Mouse (Mus musculus): ENCODE measurements around the gene Casz1. TPM values are rescaled to one million over a fixed set of nuclear protein-coding genes. Genes with fewer than 3 reads are reported as not detected.

The Casz1 gene
- total RNA-seq, 2 experiments from 2014 or later = 0.61 to 0.62 TPM

DNA sequence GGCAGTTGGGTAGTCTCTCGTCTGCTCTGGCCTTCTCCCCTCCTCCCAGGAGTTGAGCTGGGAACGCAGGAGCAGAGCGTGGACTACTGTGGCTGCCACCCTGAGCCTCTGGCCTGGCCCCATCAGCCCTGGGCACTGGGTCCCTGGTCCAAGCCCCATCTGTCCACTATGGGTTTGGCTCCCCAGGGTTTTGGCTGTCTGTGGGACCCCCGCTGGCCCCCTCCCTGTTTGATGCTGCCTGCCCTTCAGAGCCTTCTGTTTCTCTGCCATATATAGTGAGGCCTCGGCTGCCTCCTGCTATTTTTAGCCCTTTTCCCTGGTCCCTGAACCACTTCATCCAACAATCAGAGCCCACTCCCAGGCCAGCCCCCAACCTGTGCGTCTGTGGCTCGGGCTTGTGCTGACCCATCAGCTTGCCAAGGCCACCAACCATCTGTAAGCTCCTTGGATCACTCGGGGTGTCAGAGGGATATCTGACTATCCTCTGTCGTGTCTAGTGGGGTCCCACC lies 126.5 kb downstream of the Casz1 start:
- DNase-seq (ENCODE audit: low spot score in 2 of 2) = no peak

DNA sequence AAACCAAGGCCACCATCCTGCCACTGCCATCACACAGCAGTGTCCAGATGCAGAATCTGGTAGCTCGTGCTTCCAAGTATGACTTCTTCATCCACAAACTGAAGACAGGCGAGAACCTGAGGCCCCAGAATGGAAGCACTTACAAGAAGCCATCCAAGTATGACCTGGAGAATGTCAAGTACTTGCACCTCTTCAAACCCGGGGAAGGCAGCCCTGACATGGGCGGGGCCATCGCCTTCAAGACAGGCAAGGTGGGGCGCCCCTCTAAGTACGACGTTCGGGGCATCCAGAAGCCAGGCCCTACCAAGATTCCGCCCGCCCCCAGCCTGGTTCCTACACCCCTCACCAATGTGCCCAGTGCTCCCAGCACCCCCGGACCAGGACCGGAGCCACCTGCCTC lies 128.9 kb downstream of the Casz1 start:
- no peak for DNase-seq (ENCODE audit: low spot score in 2 of 2)

DNA sequence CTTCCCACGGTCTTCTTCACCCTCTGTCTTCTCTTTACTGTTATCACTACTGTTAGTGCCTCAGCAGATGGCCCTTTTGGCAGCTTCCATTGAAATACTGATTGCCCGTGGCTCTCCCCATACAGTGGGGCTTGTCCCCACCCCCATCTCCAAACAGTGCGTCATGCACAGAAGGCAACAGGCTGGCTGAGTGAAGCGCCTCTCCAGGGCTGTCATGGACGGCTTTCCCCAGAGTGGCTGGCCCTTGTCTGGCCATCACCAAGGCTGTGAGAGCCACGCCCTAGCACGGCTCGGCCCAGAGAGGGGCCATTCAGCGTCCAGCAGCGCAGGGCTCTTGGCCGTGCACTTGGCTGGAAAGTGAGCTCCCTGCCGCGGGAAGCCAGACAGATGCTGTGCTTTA lies 131.0 kb downstream of the Casz1 start:
- peak; percentile 70 to 77 for DNase-seq (ENCODE audit: low spot score in 2 of 2)

DNA sequence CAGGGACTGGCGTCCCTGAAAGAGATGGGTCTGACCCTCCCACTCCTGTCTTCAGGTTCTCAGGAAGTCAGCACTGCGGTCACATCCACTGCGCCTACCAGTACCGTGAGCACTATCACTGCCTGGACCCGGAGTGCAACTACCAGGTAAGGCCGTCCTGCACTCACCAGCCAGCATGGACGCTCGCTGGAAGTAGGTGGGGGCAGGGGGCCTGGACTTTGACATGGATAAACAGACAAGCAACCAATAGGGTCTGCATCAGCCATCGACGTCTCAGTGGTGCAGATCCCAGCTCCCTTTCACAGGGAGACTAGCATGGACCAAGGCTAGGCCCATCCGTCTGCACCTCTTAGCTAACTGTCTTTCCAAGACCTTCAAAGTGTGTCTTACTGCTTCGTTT lies 131.9 kb downstream of the Casz1 start:
- no peak for DNase-seq (ENCODE audit: low spot score in 2 of 2)

DNA sequence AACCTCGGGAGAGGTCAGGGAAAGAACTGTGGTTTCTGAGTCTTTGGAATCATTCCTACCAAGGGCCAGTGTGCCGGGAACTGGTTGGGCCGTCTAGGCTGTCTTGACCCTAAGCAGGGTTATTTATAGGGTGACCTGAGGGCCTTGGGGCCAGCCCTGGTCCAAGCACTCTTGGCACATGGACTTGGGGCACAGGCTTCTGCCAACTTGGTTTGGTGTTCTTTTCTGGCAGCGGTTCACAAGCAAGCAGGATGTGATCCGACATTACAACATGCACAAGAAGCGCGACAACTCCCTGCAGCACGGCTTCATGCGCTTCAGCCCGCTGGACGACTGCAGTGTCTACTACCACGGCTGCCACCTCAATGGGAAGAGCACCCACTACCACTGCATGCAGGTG lies 132.5 kb downstream of the Casz1 start:
- no peak for DNase-seq (ENCODE audit: low spot score in 2 of 2)

DNA sequence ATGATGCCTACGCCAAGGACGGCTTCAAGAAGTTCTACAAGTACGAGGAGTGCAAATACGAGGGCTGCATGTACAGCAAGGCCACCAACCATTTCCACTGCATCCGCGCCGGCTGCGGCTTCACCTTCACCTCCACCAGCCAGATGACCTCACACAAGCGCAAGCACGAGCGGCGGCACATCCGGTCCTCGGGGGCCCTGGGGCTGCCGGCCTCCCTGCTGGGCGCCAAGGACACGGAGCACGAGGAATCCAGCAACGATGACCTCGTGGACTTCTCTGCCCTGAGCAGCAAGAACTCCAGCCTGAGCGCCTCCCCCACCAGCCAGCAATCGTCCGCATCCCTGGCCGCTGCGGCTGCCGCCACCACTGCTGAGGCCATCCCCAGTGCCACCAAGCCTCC lies 134.3 kb downstream of the Casz1 start:
- DNase-seq (ENCODE audit: low spot score in 2 of 2) = no peak

DNA sequence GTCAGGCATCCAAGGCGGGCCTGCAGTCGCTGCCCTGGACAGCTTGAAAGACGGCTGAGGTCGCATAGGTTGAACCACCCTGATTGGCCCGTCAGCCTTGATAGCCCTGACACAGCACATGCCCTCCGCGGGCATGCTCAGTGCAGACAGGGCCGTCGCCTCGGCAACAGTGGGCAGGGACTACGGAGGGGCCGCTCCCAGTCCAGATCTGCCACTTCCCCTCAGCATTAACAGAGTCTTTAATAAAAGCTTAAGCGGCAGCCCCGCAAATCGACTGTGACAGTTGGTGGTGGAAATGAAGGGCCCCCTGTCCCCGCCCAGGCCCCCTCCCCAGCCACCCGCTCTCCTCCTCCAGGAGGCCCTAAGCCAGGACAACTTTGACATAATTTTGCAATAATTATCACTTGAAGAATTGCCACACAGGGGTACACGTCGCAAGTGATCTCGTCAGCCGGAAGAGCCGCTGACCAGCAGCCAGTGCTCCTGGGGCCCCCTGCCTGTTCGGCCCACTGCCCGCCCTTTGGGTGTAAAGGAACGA lies 136.5 kb downstream of the Casz1 start:
- peak in 1 of 2 experiments; percentile 20 for DNase-seq (ENCODE audit: low spot score in 2 of 2)

DNA sequence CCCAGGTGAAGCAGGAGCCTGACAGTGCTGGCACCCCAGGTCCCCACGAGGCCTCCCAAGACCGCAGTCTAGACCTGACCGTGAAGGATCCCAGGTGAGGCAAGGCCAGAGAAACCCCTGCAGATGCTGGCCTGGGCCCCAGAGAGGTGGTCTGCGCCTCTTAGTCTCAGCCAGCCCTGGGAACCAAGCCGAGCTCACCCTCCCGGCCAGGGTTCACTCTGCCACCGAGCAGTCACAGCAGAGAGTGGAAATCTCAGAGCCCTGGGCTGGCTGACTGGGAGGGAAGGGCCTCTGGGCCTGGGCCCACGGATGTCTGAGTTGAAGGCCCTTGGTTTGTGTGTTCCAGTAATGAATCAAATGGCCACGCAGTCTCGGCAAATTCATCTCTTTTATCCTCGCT lies 137.1 kb downstream of the Casz1 start:
- DNase-seq (ENCODE audit: low spot score in 2 of 2) = no peak

DNA sequence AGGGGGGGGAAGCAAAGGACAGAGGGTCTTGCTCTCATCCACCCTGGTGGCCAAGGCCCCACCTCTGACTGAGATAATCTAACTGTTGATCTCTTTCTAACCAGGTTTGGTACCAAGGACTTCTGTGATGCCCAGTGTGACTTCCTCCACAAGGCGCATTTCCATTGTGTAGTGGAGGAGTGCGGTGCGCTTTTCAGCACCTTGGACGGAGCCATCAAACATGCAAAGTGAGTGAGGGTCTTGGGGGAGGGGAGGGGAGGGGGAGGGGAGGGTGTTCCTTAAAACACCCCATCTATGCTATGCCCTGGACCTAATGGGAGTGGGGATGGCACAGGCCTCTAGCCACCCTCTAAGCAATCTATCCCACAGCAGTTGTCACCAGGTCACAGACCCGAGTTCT lies 138.9 kb downstream of the Casz1 start:
- no peak for DNase-seq (ENCODE audit: low spot score in 2 of 2)

DNA sequence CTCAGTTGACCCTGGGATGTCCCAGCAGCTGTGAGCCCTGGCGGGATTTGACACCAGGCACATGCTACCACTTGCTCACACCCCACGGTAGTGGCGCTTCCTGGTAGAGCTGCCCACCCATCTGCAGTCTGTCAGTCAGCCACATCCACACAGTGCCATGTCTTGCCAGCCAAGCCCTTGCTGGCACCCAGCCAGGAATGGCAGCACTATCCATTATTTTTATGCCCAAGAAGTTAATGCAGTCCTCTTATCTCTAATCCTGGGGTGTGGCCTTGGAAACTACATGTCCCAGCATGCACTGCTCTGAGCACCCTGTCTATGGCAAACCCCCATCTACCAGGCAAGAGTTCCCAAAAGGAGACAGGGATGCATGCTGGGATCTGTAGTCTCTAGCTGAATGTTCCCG lies 141.2 kb downstream of the Casz1 start:
- DNase-seq (ENCODE audit: low spot score in 2 of 2) = peak; percentile 18 to 65

DNA sequence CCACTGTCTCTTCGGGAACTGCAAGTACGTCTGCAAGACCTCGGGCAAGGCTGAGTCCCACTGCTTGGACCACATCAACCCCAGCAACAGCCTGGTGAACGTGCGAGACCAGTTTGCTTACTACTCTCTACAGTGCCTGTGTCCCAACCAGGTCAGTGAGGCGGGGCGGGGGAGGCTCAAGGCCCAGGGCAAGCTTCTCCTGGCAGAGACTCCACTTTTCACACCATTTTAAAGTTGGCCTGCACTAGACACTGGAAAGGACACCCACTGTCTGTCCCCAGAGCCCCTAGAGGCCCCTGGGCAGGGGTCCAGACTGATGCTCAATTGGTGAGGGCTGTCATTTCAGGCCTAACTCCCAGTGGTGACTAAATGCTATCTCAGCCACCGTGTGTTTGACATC lies 141.8 kb downstream of the Casz1 start:
- DNase-seq (ENCODE audit: low spot score in 2 of 2) = no peak

DNA sequence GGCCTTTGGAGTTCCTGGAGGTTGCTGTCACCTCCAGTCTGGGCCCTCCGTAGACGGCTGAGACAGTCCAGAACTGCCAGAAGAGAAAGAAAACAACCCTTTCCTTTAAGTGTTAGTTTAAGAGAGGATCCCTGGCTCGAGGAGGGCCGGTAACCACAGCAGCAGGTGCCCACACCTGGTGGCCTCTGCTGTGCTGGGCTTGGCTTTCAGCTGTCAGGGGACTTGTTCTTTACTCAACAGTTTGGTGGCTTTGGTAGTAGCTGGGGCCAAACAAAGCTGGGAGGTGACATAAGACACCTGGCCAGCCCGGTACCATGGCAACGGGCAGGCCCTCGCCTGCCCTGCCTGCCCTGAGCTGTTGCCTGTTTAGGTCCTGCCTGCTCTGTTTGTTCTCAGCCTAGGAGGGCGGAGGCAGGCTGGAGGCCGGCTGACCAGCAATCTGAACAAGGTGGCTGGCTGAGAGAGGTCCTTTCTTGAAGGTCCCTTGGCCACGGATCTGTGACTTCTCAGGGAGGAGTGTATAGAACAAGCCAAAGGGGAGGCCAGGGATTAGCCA lies 143.7 kb downstream of the Casz1 start:
- DNase-seq (ENCODE audit: low spot score in 2 of 2) = no peak

DNA sequence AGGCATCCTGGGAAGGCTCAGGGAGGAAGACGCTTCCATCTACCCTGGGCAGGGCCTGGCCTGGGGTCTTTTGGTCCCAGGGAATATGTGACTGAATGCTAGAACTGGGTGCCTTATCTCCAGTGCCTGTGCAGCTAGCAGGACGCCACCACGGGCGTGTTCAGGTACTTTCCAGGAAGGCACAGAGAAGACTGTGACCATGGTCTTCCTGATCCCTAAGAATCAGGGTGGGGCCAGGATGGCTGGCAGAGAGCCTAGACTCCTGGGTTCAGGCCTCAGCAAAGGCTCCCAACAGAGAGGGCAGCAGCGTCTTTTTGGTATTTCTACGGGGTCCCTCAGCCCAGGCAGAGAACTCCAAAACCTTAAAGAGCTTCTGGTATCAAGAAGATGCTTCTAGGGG lies 146.3 kb downstream of the Casz1 start:
- no peak for DNase-seq (ENCODE audit: low spot score in 2 of 2)

DNA sequence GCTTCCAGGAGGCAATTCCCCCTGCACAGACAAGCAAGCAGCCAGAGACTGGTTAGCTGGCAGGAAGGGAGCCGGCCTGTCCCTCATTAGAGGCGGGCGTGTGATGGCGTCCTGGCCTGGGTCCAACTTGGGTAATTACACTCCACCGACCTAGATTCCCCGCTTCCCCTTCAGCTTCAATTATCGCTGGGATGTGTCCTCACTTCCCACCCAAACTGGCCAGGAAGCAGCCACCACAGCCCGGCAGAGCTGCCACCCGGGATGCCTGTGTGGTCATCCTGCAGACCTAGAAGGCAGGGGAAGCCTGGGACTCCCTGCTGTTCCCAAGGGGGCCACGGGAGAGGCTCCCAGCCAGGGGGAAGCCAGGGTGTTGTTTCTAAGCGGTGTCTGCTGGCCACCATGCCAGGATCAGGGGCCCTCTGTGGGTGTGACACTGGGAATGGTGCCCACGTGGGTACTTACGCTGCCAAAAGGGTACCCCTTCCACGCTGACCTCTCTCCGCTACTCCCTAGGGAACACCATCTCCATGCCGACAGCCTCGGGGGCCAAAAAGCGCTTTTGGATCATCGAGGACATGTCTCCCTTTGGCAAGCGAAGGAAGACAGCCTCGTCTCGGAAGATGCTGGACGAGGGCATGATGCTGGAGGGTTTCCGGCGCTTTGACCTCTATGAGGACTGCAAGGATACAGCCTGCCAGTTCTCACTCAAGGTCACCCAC lies 146.9 kb downstream of the Casz1 start:
- peak; percentile 31 to 47 for DNase-seq (ENCODE audit: low spot score in 2 of 2)

DNA sequence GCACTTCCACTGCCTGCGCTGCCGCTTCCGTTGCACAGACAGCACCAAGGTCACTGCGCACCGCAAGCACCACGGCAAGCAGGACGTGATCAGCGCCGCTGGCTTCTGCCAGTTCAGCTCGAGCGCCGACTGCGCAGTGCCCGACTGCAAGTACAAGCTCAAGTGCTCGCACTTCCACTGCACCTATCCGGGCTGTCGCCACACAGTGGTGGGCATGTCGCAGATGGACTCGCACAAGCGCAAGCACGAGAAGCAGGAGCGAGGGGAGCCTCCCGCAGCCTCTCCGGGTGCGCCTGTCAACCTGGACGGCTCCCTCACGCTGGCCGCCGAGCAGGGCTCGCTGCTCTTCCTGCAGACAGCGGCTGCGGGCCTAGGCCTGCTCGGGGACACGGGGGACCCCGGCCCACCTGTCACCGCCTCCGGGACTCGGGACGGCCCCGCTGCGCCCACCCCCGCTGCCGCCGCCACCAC lies 147.6 kb downstream of the Casz1 start:
- peak; percentile 23 to 32 for DNase-seq (ENCODE audit: low spot score in 2 of 2)

DNA sequence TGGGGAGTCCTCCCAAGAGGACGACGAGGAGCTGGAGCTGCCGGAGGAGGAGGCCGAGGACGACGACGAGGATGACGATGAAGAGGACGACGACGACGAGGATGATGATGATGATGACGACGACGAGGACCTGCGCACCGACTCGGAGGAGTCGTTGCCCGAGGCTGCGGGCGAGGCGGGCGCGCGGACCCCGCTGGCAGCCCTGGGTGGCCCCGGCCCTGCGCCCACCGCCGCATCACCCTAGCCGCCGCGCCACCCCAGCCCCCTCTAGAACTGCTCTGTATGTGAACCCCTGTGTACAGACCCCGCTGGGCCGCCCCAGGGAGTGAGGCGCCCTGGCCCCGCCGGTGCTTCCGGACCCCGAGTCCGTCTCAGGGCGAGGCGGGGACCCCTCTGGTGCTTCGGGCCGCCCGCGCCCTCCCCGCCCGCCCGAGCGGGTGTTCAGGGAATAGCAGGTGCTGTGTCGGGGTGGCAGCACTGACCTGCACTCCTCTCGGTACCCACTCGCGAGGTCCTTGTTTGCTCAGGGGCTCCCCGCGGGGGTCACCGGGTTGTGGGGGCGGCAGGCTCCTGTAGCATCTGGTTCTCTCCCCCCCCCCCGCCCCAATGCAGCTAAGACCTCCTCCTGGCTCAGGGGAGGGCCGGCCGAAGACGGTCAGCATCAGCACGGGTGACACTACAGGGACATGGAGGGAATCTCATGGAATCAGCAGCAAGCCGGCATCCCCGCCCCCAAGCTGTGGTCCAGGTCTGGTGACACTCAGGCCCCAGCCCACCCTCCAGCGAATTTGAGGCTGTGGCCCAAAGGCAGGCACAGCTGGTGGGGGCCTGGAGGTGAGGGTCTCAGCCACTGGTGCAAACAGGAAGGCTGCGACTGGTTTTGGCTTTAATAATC lies 148.3 kb downstream of the Casz1 start:
- peak in 1 of 2 experiments; percentile 11 for DNase-seq (ENCODE audit: low spot score in 2 of 2)

DNA sequence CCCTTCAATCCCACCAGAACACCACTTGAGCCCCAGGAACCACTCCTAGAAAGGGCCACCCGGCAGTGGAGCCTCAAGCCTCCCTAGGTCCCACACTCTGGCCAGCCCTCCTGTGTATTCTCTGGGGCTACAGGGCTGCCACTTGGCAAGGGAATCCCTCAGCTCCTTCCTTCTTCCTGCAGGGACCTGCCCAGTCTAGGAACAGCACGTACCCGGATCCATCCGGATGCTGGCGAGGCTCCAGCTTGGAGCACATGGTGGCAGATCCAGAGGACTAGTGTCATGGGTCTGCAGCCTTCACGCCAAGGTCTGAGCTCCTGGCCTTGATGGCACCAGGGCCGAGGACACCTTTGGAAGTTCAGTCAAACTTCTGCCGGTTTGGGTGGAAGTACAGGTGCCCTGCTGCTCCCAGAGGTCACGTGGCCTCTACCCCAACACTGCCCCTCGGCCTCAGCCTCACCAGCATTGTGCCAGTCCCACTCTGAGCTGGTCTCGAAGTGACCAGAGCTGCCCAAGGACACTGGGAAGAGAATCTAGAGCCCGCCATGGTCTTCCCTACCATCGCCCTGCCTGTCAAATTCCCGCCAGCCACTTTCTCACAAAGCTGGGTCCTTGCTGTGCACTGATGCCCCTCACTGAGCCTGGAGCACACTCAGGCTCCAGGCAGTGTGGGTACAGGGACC lies 151.0 kb downstream of the Casz1 start:
- DNase-seq (ENCODE audit: low spot score in 2 of 2) = no peak

DNA sequence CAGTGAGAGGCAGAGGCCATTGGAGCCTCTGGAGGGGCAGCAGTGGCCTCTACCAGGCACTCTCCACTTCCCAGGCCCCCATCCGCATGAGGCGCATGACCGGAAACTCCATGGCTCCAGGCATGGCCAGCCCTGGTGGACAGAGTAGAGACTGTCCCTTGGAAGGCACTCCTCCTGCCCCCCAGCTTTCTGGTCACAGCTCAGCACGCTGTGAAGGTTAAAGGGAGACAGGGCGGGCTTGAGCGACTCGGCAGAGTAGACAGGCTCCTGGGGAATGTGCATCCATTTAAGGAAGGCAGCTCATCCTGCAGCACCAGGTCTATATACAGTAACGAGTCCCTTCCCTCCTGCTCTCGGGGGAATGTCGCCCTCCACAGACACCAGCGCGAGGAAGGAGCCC lies 155.8 kb downstream of the Casz1 start:
- DNase-seq (ENCODE audit: low spot score in 2 of 2) = no peak

DNA sequence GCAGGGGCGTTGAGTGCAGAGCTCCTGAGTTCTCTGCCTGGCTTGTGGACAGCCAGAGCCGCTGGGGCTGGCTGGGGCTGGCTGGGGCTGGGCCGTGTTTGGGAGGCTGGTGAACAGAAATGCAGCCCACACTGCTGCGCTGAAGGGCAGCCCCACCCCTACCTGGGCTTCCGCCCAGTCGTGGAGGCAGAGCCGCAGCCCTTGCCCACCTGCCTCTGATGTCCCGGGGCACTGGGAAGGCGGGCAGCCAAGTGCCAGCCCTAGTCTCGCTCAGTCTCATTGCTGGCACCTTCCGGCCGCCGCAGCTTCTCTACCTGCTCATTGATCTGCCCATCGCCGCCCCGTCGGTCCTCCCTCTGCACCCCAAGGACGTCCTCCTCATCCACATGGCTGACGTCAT lies 156.9 kb downstream of the Casz1 start:
- DNase-seq (ENCODE audit: low spot score in 2 of 2) = no peak

DNA sequence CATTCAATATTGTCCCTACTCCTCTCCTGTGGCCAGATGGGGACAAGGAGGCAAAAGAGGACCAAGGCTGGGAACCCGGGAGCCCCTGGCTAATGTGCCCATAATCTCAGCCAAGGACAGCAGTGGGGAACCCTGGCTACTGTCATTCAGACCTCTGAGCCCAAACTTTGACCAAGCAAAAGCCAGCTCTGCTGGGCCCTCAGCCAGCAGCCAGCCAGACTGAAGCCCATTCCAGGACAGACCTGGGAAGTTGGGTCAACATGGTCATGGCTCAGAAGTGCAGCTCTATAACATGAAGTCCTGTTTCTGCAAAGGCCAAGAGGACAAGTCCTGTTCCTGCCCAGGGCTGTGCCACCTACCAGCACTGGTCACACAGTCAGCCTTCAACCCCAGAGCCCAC lies 157.9 kb downstream of the Casz1 start:
- no peak for DNase-seq (ENCODE audit: low spot score in 2 of 2)

Data from layer of hippocampus, adult 18-20 months (tissue).